Mouse (Mus musculus) liver, embryonic 16.5 days (tissue): ENCODE data around the gene Prss34. TPM values are rescaled to one million over a fixed set of nuclear protein-coding genes. Genes with fewer than 3 reads are reported as not detected.

Experiments
- ATAC-seq: fragments of 200-750 bp; cut with Nextera tagmentation; 2 replicates; pipeline ENCODE4 v1.8.0; 2017; ENCODE audit warnings: low read depth, mild to moderate bottlenecking, moderate number of reproducible peaks, moderate library complexity
- H3K27ac ChIP-seq: fragments of 300-500 bp; sonication (generic); 2 replicates; pipeline ENCODE4 v1.5.1; 2014; ENCODE audit warnings: mild to moderate bottlenecking, low read length
- H3K27me3 ChIP-seq: fragments of 300-500 bp; sonication (generic); 2 replicates; pipeline ENCODE4 v1.6.1; 2014; ENCODE audit warnings: low read depth, low read length, mixed read lengths; ENCODE audit not compliant: control insufficient read depth, insufficient read depth
- H3K36me3 ChIP-seq: fragments of 300-500 bp; sonication (generic); 2 replicates; pipeline ENCODE4 v1.6.1; 2014; ENCODE audit warnings: mild to moderate bottlenecking; ENCODE audit not compliant: control insufficient read depth, insufficient read depth
- H3K4me1 ChIP-seq: fragments of 300-500 bp; sonication (generic); 2 replicates; pipeline ENCODE4 v1.6.1; 2014; ENCODE audit warnings: low read depth, low read length, mixed read lengths; ENCODE audit not compliant: control insufficient read depth
- H3K4me2 ChIP-seq: fragments of 300-500 bp; sonication (generic); 2 replicates; pipeline ENCODE4 v1.6.1; 2014; ENCODE audit warnings: low read depth, low read length, mixed read lengths
- H3K4me3 ChIP-seq: fragments of 300-500 bp; sonication (generic); 2 replicates; pipeline ENCODE4 v1.5.1; 2014; ENCODE audit warnings: low read depth, mild to moderate bottlenecking, low read length
- H3K9ac ChIP-seq: fragments of 300-500 bp; sonication (generic); 2 replicates; pipeline ENCODE4 v1.6.1; 2014; ENCODE audit warnings: low read depth, low read length
- H3K9me3 ChIP-seq: fragments of 300-500 bp; sonication (generic); replicated peaks from 2 replicates; pipeline ENCODE4 v1.6.1; 2016; ENCODE audit warnings: low read length; ENCODE audit not compliant: control insufficient read depth
- WGBS: fragments of 180-500 bp; shearing (Covaris S2); extraction: QIAGEN DNeasy Blood & Tissue Kit; methylation state at CpG from one replicate; pipeline ENCODE4 v1.1.7; 2014; ENCODE audit not compliant: insufficient replicate concordance; 5-methylcytosine and 5-hydroxymethylcytosine counted together
- polyA plus RNA-seq: library from polyadenylated mRNA; unstranded; fragments of >200 nt; fragmentation: Nextera tagmentation; extraction: Ambion mirVana; gene quantifications from 2 replicates; pipeline ENCODE4 v1.2.1, GENCODE M21; 2015

Gene Prss34
- polyA plus RNA-seq, 1 experiment from 2014 or later: 3.4 TPM

- Histone ChIP-seq H3K4me3 (no peak overlapping the region), H3K4me1 (peaks cover 2% of the 10 kb centered on the region), H3K9ac (no peak overlapping the region), H3K36me3 (no peaks in the 10 kb centered on the region), H3K4me2 (no peak overlapping the region), H3K27me3 (no peaks in the 10 kb centered on the region; the same call in 1 of the 2 replicates), H3K27ac (peak overlapping the region; percentile 64), H3K9me3 (no peaks in the 10 kb centered on the region)
- 51% methylated on average over 4 of the region's 4 CpGs for WGBS
- peak; percentile 62 for ATAC-seq
Measured at GRCm38 (mm10) chr17:25338218-25338617, 40.0 kb downstream of the Prss34 start.

GRCm38 (mm10) chr17:25340003-25340402, 41.8 kb downstream of the Prss34 start:
- Histone ChIP-seq H3K36me3 (no peaks in the 10 kb centered on the region), H3K4me3 (no peak overlapping the region), H3K9me3 (no peaks in the 10 kb centered on the region), H3K27me3 (no peaks in the 10 kb centered on the region), H3K27ac (no peak overlapping the region), H3K9ac (no peak overlapping the region), H3K4me2 (no peak overlapping the region), H3K4me1 (peaks cover 2% of the 10 kb centered on the region)
- WGBS: 64% methylated on average over 6 of the region's 6 CpGs
- peak; percentile 64 for ATAC-seq

GRCm38 (mm10) chr17:25341490-25341889, 43.3 kb downstream of the Prss34 start:
- H3K4me1 ChIP-seq: peaks cover 2% of the 10 kb centered on the region
- peak overlapping the region; percentile 52 for H3K27ac ChIP-seq
- WGBS: 44% methylated on average over 3 of the region's 3 CpGs
- no peak overlapping the region for H3K4me3 ChIP-seq
- peak; percentile 71 for ATAC-seq
- H3K36me3 ChIP-seq: no peaks in the 10 kb centered on the region
- no peak overlapping the region for H3K4me2 ChIP-seq
- H3K9ac ChIP-seq: no peak overlapping the region
- no peaks in the 10 kb centered on the region for H3K9me3 ChIP-seq
- no peaks in the 10 kb centered on the region for H3K27me3 ChIP-seq

GRCm38 (mm10) chr17:25345462-25345861, 47.3 kb downstream of the Prss34 start, which contains the start of gene Tpsab1:
Gene Tpsab1, minus strand, starts transcription at chr17:25345562.
- Histone ChIP-seq H3K4me3 (no peak within 1 kb of the TSS), H3K9me3 (no peaks in the 10 kb centered on the region), H3K9ac (no peak within 1 kb of the TSS), H3K4me2 (no peak within 1 kb of the TSS), H3K4me1 (no peaks in the 10 kb centered on the region), H3K36me3 (no peaks in the 10 kb centered on the region), H3K27me3 (no peaks in the 10 kb centered on the region), H3K27ac (no peak within 1 kb of the TSS)
- WGBS: 67% methylated on average over 4 of the region's 4 CpGs
- ATAC-seq: no peak

Other genes with a start within 250 kb of the Prss34 start
- gene Tmem204, start 214.8 kb upstream of the Prss34 start, polyA plus RNA-seq: 6.2 and 7.3 TPM in 2 replicates
- 12.2 TPM in 2 replicates for gene Telo2, start 182.4 kb upstream of the Prss34 start, polyA plus RNA-seq
- gene Ptx4, start 177.6 kb upstream of the Prss34 start, polyA plus RNA-seq: not detected in 2 replicates
- 9.9 and 10.3 TPM in 2 replicates for gene Clcn7, start 165.0 kb upstream of the Prss34 start, polyA plus RNA-seq
- gene Ccdc154, start 135.9 kb upstream of the Prss34 start, polyA plus RNA-seq: 0.04 TPM in 1 of 2 replicates, not detected in the other
- not detected in 2 replicates for gene Gm38655, start 122.9 kb upstream of the Prss34 start, polyA plus RNA-seq
- gene BC003965, start 113.8 kb upstream of the Prss34 start, polyA plus RNA-seq: 14.2 and 15.1 TPM in 2 replicates
- gene Unkl, start 110.0 kb upstream of the Prss34 start, polyA plus RNA-seq: 6.8 and 7.9 TPM in 2 replicates
- 17.8 and 19.9 TPM in 2 replicates for gene Gnptg, start 58.3 kb upstream of the Prss34 start, polyA plus RNA-seq
- gene Tsr3, start 58.2 kb upstream of the Prss34 start, polyA plus RNA-seq: 14.7 and 15.0 TPM in 2 replicates
- gene Baiap3, start 42.0 kb upstream of the Prss34 start, polyA plus RNA-seq: 0.46 and 0.57 TPM in 2 replicates
- gene Ube2i, start 23.8 kb upstream of the Prss34 start, polyA plus RNA-seq: 205 and 211 TPM in 2 replicates
- gene Prss28, start 10.3 kb downstream of the Prss34 start, polyA plus RNA-seq: not detected in 2 replicates
- not detected in 2 replicates for gene Prss29, start 20.3 kb downstream of the Prss34 start, polyA plus RNA-seq
- gene Tpsab1, start 47.2 kb downstream of the Prss34 start, polyA plus RNA-seq: not detected in 2 replicates
- gene Tpsb2, start 67.9 kb downstream of the Prss34 start, polyA plus RNA-seq: 0.47 and 0.65 TPM in 2 replicates
- gene Tpsg1, start 70.9 kb downstream of the Prss34 start, polyA plus RNA-seq: 0.44 and 0.51 TPM in 2 replicates
- gene Cacna1h, start 135.4 kb downstream of the Prss34 start, polyA plus RNA-seq: 0.17 and 0.22 TPM in 2 replicates
- gene Tekt4, start 156.2 kb downstream of the Prss34 start, polyA plus RNA-seq: 0.05 and 0.07 TPM in 2 replicates
- not detected in 2 replicates for gene Sstr5, start 198.9 kb downstream of the Prss34 start, polyA plus RNA-seq